Mouse (Mus musculus) mesoderm, embryonic 11.5 days (tissue): ENCODE measurements around the gene Rhbdd3.
"Not testable (repeated sequence)": the region's sequence is repeated elsewhere in the genome, so short reads cannot be mapped to it uniquely, and the experiment has no call there.

ENCODE experiments used
- DNase-seq: peaks from one replicate; pipeline ENCODE4 v3.0.0-alpha.2; 2012; ENCODE audit warnings: low read depth, low spot score

The Rhbdd3 gene

GRCm38 (mm10) chr11:5065056-5065821, 33.5 kb upstream of the Rhbdd3 start, which contains the start of gene Gas2l1:
Gene Gas2l1, minus strand, starts transcription at chr11:5065327.
- peak; percentile 91 for DNase-seq

GRCm38 (mm10) chr11:5067063-5067462, 31.7 kb upstream of the Rhbdd3 start:
- no peak for DNase-seq

DNA sequence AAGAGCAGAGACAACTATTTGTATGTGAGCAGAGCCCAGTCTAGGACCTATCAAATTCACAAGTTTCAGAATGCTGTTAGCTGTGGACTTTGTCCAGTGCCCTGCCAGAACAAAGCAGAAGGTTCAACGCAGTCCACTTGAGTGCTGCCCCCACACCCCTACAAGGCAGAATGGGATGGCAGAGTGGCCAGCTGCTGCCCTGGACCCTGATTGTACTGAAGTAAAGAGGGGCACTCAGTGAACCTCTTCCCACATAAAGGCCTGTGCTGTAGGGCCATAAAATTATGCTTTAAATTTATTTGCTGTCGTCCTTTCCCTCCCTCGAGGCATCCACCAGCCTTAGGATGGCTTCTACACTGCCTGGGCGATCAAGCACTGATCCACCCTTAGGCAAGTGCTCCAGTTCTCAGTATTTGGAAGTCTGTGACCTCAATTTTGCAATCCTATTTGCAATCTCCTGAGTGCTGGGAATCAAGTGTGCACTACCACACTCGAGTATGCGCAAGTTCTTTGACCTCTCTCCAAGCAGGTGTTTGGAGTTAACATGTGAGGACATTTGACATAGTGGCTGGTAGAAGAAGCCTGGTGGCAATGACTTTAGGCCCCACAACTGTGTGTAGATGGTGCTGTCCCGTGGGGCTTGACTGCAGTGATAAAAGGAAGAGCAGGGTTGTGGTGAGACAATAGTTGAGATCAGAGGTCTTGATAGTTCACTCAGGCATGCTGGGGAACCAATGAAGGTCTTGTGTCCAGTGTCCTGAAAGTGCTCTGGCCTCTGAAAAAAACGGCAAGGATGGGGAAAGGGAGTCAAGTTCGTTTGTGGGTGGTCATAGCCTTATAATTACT, 30.4 kb upstream of the Rhbdd3 start:
- no peak for DNase-seq

- no peak for DNase-seq
These were observed 23.8 kb upstream of the Rhbdd3 start for GRCm38 (mm10) chr11:5074882-5075281.

GRCm38 (mm10) chr11:5075760-5076159, 23.0 kb upstream of the Rhbdd3 start:
- DNase-seq: no peak

GRCm38 (mm10) chr11:5076843-5077242, 21.9 kb upstream of the Rhbdd3 start:
- DNase-seq: not testable (repeated sequence)

DNA sequence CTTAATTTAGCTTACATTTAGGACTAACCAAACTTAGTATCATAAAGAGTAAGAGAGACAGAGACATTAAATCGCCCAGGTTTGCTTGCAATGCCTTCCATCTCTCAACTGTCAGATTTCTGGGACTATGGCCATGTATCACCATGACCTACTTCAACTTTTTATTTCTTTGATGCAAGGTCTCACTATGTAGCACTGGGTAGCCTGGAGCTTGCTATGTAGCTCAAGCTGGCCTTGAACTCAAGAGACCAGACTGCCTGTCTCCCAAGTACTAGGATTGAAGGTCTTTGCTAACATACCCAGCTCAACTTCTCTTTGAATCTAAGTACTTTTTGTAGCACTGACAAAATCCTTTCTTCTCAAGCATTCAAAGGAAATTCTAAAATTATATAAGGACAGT, 9.6 kb upstream of the Rhbdd3 start:
- DNase-seq: no peak

- DNase-seq: no peak
These were observed 7.0 kb upstream of the Rhbdd3 start for GRCm38 (mm10) chr11:5091706-5092105.

- DNase-seq: no peak
These were observed 2.8 kb upstream of the Rhbdd3 start for GRCm38 (mm10) chr11:5095877-5096276.

GRCm38 (mm10) chr11:5096480-5097020, 2.2 kb upstream of the Rhbdd3 start:
- DNase-seq: no peak

DNA sequence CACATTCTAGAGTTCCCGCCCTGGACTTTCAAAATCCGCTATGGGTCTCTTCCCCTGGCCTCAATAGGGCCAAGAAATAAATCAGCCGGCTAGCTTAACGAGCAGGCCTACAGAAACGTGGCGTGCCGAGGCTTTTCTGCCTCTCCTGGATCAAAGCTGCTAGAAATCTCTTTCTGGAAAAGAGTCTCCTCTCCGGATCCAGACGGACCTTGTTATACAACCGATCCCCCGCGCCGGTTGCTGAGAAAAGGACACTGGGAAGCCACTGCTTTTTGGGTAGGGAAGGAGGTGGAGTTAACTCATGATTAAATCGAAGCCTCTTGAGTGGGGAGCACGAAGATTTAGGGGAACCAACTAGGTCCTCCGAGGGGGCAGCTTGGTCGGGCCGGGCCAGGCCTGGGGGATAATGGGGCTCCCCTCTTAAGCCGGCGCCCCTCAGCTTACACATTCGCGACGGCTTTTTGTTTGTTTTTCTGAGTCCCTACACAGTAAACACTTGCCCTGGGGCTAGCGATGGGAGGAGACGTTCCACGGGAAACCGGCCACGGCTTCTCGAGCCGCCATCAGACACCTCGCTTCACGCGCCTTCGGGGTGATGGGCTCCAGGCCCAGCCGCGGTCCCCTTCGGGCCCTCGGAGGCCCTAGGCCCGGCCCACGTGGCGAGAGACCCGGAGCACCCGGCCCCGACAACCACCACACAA, 541 bp upstream of the Rhbdd3 start:
- DNase-seq: peak; percentile 36

- DNase-seq: peak; percentile 88
These were observed 954 bp downstream of the Rhbdd3 start for GRCm38 (mm10) chr11:5099576-5100183.

DNA sequence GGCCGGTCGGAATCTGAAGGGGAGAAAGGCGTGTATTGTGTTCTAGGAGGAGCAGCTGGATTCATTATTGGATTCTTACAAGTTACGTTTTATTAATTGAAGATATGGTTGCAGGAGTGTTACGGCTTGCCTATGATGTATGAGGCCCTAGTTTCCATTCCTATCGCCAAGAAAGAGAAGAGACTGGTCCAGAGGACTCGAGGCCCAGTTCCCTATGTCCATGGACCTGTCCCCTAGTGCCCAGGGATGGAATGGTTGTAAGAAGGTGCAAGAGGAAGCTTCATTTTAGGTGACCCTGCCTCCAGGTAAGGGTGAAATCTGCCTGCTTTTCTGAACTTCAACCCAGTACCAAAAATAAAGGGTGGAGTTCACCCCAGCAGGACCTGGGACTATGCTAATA, 1.6 kb downstream of the Rhbdd3 start:
- peak; percentile 12 for DNase-seq

DNA sequence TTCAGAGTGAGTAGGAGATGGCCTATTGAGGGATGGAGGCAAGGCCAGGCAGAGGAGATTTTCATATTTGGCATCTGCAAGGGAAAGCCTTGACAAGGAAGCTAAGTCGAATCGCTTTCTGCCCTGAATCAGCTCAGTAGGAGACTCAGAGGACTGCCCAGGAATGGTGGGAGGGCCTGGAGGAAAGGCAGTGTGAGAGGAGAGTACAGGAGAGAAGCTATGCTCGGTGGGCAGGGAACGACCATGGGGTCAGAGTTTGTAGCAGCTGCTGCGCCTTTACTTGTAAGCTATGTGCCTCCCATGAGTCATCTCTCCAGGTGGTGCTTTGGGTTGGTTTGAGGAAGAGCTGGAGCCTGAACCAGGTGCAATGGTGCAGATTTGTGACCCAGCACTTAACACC, 2.1 kb downstream of the Rhbdd3 start:
- no peak for DNase-seq

- no peak for DNase-seq
These were observed 2.9 kb downstream of the Rhbdd3 start for GRCm38 (mm10) chr11:5101641-5102040.

DNA sequence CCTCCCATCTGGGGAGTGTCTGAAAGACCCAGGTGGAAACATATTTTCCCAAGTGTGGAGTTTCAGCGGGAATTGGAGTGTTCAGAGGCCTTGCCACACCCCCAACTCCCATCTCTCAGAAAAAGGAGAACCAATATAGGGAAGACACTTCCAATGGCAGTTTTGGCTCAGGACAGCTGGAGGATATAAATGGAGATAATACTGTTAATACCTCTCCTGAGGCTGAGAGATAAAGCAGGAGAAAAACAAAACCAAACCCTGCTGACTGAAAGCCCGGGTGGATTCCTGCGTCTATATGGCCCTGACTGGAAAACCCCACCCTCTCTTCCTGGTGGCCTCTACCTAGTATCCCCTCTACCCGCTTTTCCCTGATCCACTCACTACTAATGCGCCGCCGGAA, 3.7 kb downstream of the Rhbdd3 start:
- no peak for DNase-seq

GRCm38 (mm10) chr11:5103986-5104509, 5.3 kb downstream of the Rhbdd3 start:
- no peak for DNase-seq

DNA sequence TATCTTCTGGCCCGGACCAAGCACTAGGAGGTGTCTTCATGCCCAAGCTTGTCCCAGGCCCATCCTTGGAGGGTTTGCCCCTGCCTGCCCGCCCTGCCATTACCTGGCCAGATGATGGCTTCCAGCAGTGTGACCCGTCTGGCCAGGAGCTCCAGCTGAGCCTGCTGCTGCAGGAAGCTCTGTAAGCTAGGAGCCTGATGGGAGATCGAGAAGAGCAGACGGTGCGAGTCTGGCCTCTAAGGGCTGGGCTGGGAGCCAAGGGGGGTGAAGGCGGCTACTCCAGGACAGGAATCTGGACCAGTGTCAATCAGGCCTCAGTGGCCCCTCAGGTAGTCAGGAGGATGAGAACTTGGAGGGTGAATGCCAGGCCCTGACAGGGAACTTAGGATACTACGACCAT, 10.7 kb downstream of the Rhbdd3 start:
- no peak for DNase-seq

DNA sequence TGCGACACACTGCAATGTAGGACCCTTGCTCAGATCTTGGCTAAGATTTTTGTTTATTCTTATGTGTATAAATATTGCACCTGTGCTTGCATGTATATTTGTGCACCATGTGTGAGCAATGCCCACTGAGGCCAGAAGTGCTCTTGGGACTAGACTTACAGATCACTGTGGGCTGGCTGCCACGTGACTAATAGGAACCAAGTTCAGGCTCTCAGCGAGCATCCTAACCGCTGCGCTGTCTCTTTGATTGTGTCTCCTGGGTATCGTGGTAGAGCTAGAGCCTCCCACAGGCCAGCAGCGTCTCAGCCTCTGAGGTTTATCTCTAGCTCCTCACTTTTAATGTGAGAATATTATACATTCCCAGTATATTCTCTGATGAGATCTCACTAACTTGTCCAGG, 14.9 kb downstream of the Rhbdd3 start:
- DNase-seq: no peak

GRCm38 (mm10) chr11:5114931-5115581, 16.3 kb downstream of the Rhbdd3 start:
- peak; percentile 94 for DNase-seq

GRCm38 (mm10) chr11:5125713-5126112, 27.0 kb downstream of the Rhbdd3 start:
- DNase-seq: no peak
